Mouse (Mus musculus): ENCODE data around the gene Msln. TPM values are rescaled to one million over a fixed set of nuclear protein-coding genes. Genes with fewer than 3 reads are reported as not detected.

The Msln gene
- polyA plus RNA-seq, 1 experiment from 2014 or later = 70.6 TPM

- H3K9ac ChIP-seq (ENCODE audit: low read length) = no peak overlapping the region
- no peaks in the 10 kb centered on the region for H3K9me3 ChIP-seq (ENCODE audit: control insufficient read depth, low read length)
- DNase-seq (ENCODE audit: low spot score) (peak; percentile 39), ATAC-seq (ENCODE audit: low FRiP score, low TSS enrichment) (peak; percentile 46)
- no peaks in the 10 kb centered on the region for H3K4me1 ChIP-seq (replicated peaks; ENCODE audit: control insufficient read depth, insufficient read depth)
- TF ChIP-seq EP300 (optimal IDR thresholded peaks at IDR 0.05) (no peak), CTCF (IDR thresholded peaks at IDR 0.05; ENCODE audit: low read depth) (no peak)
- H3K36me3 ChIP-seq (ENCODE audit: control insufficient read depth, insufficient read depth, low read length) = no peaks in the 10 kb centered on the region
- 19% methylated on average over 4 of the region's 4 CpGs for WGBS
- no peak overlapping the region for H3K27ac ChIP-seq (replicated peaks)
- no peaks in the 10 kb centered on the region for H3K27me3 ChIP-seq (ENCODE audit: control insufficient read depth, insufficient read depth, low read length)
- no peak overlapping the region for H3K4me2 ChIP-seq (replicated peaks; ENCODE audit: low read depth)
- no peak overlapping the region for H3K4me3 ChIP-seq (ENCODE audit: low read depth, low read length)
Measured at GRCm38 (mm10) chr17:25755627-25756377, 1.6 kb upstream of the Msln start.

- no peak overlapping the region for H3K4me3 ChIP-seq (ENCODE audit: low read depth, low read length)
- no peak overlapping the region for H3K4me2 ChIP-seq (replicated peaks; ENCODE audit: low read depth)
- no peaks in the 10 kb centered on the region for H3K9me3 ChIP-seq (ENCODE audit: control insufficient read depth, low read length)
- DNase-seq (ENCODE audit: low spot score) (no peak), ATAC-seq (ENCODE audit: low FRiP score, low TSS enrichment) (no peak)
- H3K27me3 ChIP-seq (ENCODE audit: control insufficient read depth, insufficient read depth, low read length) = no peaks in the 10 kb centered on the region
- 72% methylated on average over 4 of the region's 4 CpGs for WGBS
- H3K9ac ChIP-seq (ENCODE audit: low read length) = no peak overlapping the region
- no peak overlapping the region for H3K27ac ChIP-seq (replicated peaks)
- H3K4me1 ChIP-seq (replicated peaks; ENCODE audit: control insufficient read depth, insufficient read depth) = no peaks in the 10 kb centered on the region
- H3K36me3 ChIP-seq (ENCODE audit: control insufficient read depth, insufficient read depth, low read length) = no peaks in the 10 kb centered on the region
- TF ChIP-seq CTCF (IDR thresholded peaks at IDR 0.05; ENCODE audit: low read depth) (no peak), EP300 (optimal IDR thresholded peaks at IDR 0.05) (no peak)
Measured at GRCm38 (mm10) chr17:25755086-25755485, 908 bp upstream of the Msln start.

- Histone ChIP-seq H3K27ac (replicated peaks) (no peak overlapping the region), H3K4me2 (replicated peaks; ENCODE audit: low read depth) (no peak overlapping the region), H3K9me3 (ENCODE audit: control insufficient read depth, low read length) (no peaks in the 10 kb centered on the region), H3K36me3 (ENCODE audit: control insufficient read depth, insufficient read depth, low read length) (no peaks in the 10 kb centered on the region), H3K4me3 (ENCODE audit: low read depth, low read length) (no peak overlapping the region), H3K9ac (ENCODE audit: low read length) (no peak overlapping the region), H3K4me1 (replicated peaks; ENCODE audit: control insufficient read depth, insufficient read depth) (no peaks in the 10 kb centered on the region), H3K27me3 (ENCODE audit: control insufficient read depth, insufficient read depth, low read length) (no peaks in the 10 kb centered on the region)
- TF ChIP-seq CTCF (IDR thresholded peaks at IDR 0.05; ENCODE audit: low read depth) = no peak
- no peak for TF ChIP-seq EP300 (optimal IDR thresholded peaks at IDR 0.05)
- DNase-seq (ENCODE audit: low spot score) (peak; percentile 52), ATAC-seq (ENCODE audit: low FRiP score, low TSS enrichment) (no peak)
- whole genome bisulfite sequencing = 19% methylated on average over 5 of the region's 5 CpGs
Measured at GRCm38 (mm10) chr17:25751446-25751845, 2.7 kb downstream of the Msln start.

- TF ChIP-seq CTCF (IDR thresholded peaks at IDR 0.05; ENCODE audit: low read depth) = no peak
- TF ChIP-seq EP300 (optimal IDR thresholded peaks at IDR 0.05) = no peak
- WGBS = 79% methylated on average over 6 of the region's 6 CpGs
- Histone ChIP-seq H3K27ac (replicated peaks) (no peak overlapping the region), H3K27me3 (ENCODE audit: control insufficient read depth, insufficient read depth, low read length) (no peaks in the 10 kb centered on the region), H3K4me2 (replicated peaks; ENCODE audit: low read depth) (no peak overlapping the region), H3K36me3 (ENCODE audit: control insufficient read depth, insufficient read depth, low read length) (no peaks in the 10 kb centered on the region), H3K9me3 (ENCODE audit: control insufficient read depth, low read length) (no peaks in the 10 kb centered on the region), H3K9ac (ENCODE audit: low read length) (no peak overlapping the region), H3K4me3 (ENCODE audit: low read depth, low read length) (no peak overlapping the region), H3K4me1 (replicated peaks; ENCODE audit: control insufficient read depth, insufficient read depth) (no peaks in the 10 kb centered on the region)
- DNase-seq (ENCODE audit: low spot score) (no peak), ATAC-seq (ENCODE audit: low FRiP score, low TSS enrichment) (no peak)
Measured at GRCm38 (mm10) chr17:25749314-25749713, 4.9 kb downstream of the Msln start.

GRCm38 (mm10) chr17:25748238-25748637, 5.9 kb downstream of the Msln start:
- Histone ChIP-seq H3K4me3 (ENCODE audit: low read depth, low read length) (no peak overlapping the region), H3K9me3 (ENCODE audit: control insufficient read depth, low read length) (no peaks in the 10 kb centered on the region), H3K36me3 (ENCODE audit: control insufficient read depth, insufficient read depth, low read length) (no peaks in the 10 kb centered on the region), H3K4me1 (replicated peaks; ENCODE audit: control insufficient read depth, insufficient read depth) (no peaks in the 10 kb centered on the region), H3K9ac (ENCODE audit: low read length) (no peak overlapping the region), H3K4me2 (replicated peaks; ENCODE audit: low read depth) (no peak overlapping the region), H3K27ac (replicated peaks) (no peak overlapping the region), H3K27me3 (ENCODE audit: control insufficient read depth, insufficient read depth, low read length) (no peaks in the 10 kb centered on the region)
- 88% methylated on average over 4 of the region's 4 CpGs for WGBS
- ATAC-seq (ENCODE audit: low FRiP score, low TSS enrichment) (no peak), DNase-seq (ENCODE audit: low spot score) (no peak)
- TF ChIP-seq EP300 (optimal IDR thresholded peaks at IDR 0.05) (no peak), CTCF (IDR thresholded peaks at IDR 0.05; ENCODE audit: low read depth) (no peak)

- Histone ChIP-seq H3K36me3 (ENCODE audit: control insufficient read depth, insufficient read depth, low read length) (no peaks in the 10 kb centered on the region), H3K27me3 (ENCODE audit: control insufficient read depth, insufficient read depth, low read length) (no peaks in the 10 kb centered on the region), H3K4me2 (replicated peaks; ENCODE audit: low read depth) (no peak overlapping the region), H3K27ac (replicated peaks) (no peak overlapping the region), H3K4me1 (replicated peaks; ENCODE audit: control insufficient read depth, insufficient read depth) (no peaks in the 10 kb centered on the region), H3K9me3 (ENCODE audit: control insufficient read depth, low read length) (no peaks in the 10 kb centered on the region), H3K9ac (ENCODE audit: low read length) (no peak overlapping the region), H3K4me3 (ENCODE audit: low read depth, low read length) (no peak overlapping the region)
- no peak for TF ChIP-seq CTCF (IDR thresholded peaks at IDR 0.05; ENCODE audit: low read depth)
- no peak for TF ChIP-seq EP300 (optimal IDR thresholded peaks at IDR 0.05)
- DNase-seq (ENCODE audit: low spot score) (no peak), ATAC-seq (ENCODE audit: low FRiP score, low TSS enrichment) (no peak)
- WGBS = 69% methylated on average over 10 of the region's 10 CpGs
Measured at GRCm38 (mm10) chr17:25744311-25744710, 9.9 kb downstream of the Msln start.
